Mouse (Mus musculus) liver, embryonic 13.5 days (tissue): ENCODE measurements around the gene Usmg5. TPM values are rescaled to one million over a fixed set of nuclear protein-coding genes. Genes with fewer than 3 reads are reported as not detected.

Experiments
- ATAC-seq: fragments of 200-750 bp; cut with Nextera tagmentation; 2 replicates; pipeline ENCODE4 v1.8.0; 2017; ENCODE audit warnings: low read depth, mild to moderate bottlenecking, moderate number of reproducible peaks, moderate library complexity
- DNase-seq: peaks from one replicate; pipeline ENCODE4 v3.0.0; 2022
- H3K27ac ChIP-seq: fragments of 300-500 bp; sonication (generic); 2 replicates; pipeline ENCODE4 v1.5.1; 2015; ENCODE audit warnings: moderate library complexity, mild to moderate bottlenecking, inconsistent platforms
- H3K27me3 ChIP-seq: fragments of 300-500 bp; sonication (generic); 2 replicates; pipeline ENCODE4 v1.6.1; 2015; ENCODE audit warnings: mild to moderate bottlenecking, inconsistent platforms
- H3K36me3 ChIP-seq: fragments of 300-500 bp; sonication (generic); 2 replicates; pipeline ENCODE4 v1.6.1; 2015; ENCODE audit warnings: mild to moderate bottlenecking, inconsistent platforms
- H3K4me1 ChIP-seq: fragments of 300-500 bp; sonication (generic); replicated peaks from 2 replicates; pipeline ENCODE4 v1.6.1; 2015; ENCODE audit warnings: inconsistent platforms
- H3K4me2 ChIP-seq: fragments of 300-500 bp; sonication (generic); 2 replicates; pipeline ENCODE4 v1.6.1; 2015; ENCODE audit warnings: inconsistent platforms, mild to moderate bottlenecking, moderate library complexity
- H3K4me3 ChIP-seq: fragments of 300-500 bp; sonication (generic); replicated peaks from 2 replicates; pipeline ENCODE4 v1.5.1; 2015; ENCODE audit warnings: mild to moderate bottlenecking, inconsistent platforms
- H3K9ac ChIP-seq: fragments of 300-500 bp; sonication (generic); 2 replicates; pipeline ENCODE4 v1.6.1; 2015; ENCODE audit warnings: mild to moderate bottlenecking, inconsistent platforms
- H3K9me3 ChIP-seq: fragments of 300-500 bp; sonication (generic); replicated peaks from 2 replicates; pipeline ENCODE4 v1.6.1; 2016; ENCODE audit warnings: inconsistent platforms
- WGBS: fragments of 180-500 bp; shearing (Covaris S2); methylation state at CpG from one replicate; pipeline ENCODE4 v1.1.7; 2015; ENCODE audit not compliant: insufficient replicate concordance; 5-methylcytosine and 5-hydroxymethylcytosine counted together
- polyA plus RNA-seq: library from polyadenylated mRNA; unstranded; fragments of >200 nt; fragmentation: Nextera tagmentation; extraction: Ambion mirVana; gene quantifications from 2 replicates; pipeline ENCODE4 v1.2.1, GENCODE M21; 2015

Usmg5 gene
- polyA plus RNA-seq, 1 experiment from 2014 or later: 965 TPM

- DNase-seq (no peak), ATAC-seq (no peak)
- no peak overlapping the region for H3K4me3 ChIP-seq
- no peaks in the 10 kb centered on the region for H3K9me3 ChIP-seq
- H3K9ac ChIP-seq: no peak overlapping the region
- H3K4me2 ChIP-seq: no peak overlapping the region
- 66% methylated on average over 4 of the region's 4 CpGs for WGBS
- H3K36me3 ChIP-seq: no peaks in the 10 kb centered on the region
- no peak overlapping the region for H3K27ac ChIP-seq
- peaks cover 27% of the 10 kb centered on the region for H3K4me1 ChIP-seq
- 0 out of 2 replicates have a peak, but pooled peaks cover 3% of the 10 kb centered on the region for H3K27me3 ChIP-seq
These were observed 37.0 kb downstream of the Usmg5 start for GRCm38 (mm10) chr19:47053471-47053870.

GRCm38 (mm10) chr19:47052927-47053326 is 37.5 kb downstream of the Usmg5 start:
- Histone ChIP-seq H3K9ac (no peak overlapping the region), H3K27me3 (0 out of 2 replicates have a peak, but pooled peaks cover 3% of the 10 kb centered on the region), H3K27ac (no peak overlapping the region), H3K4me3 (no peak overlapping the region), H3K4me1 (peaks cover 30% of the 10 kb centered on the region), H3K36me3 (0 out of 2 replicates have a peak, but pooled peaks cover 4% of the 10 kb centered on the region), H3K9me3 (no peaks in the 10 kb centered on the region), H3K4me2 (no peak overlapping the region)
- ATAC-seq (no peak), DNase-seq (no peak)
- WGBS: 61% methylated on average over 4 of the region's 4 CpGs

GRCm38 (mm10) chr19:47050271-47051032 is 40.0 kb downstream of the Usmg5 start, which contains the start of gene Pcgf6:
Pcgf6 (minus strand) TSS chr19:47050906.
- peak within 1 kb of the TSS; percentile 84 for H3K9ac ChIP-seq
- DNase-seq: peak; percentile 68
- H3K4me3 ChIP-seq: peak within 1 kb of the TSS; percentile 78
- WGBS: under 1% methylated on average over 74 of the region's 75 CpGs
- H3K4me1 ChIP-seq: peaks cover 30% of the 10 kb centered on the region
- H3K36me3 ChIP-seq: peaks cover 26% of the 10 kb centered on the region
- no peaks in the 10 kb centered on the region for H3K27me3 ChIP-seq
- H3K9me3 ChIP-seq: no peaks in the 10 kb centered on the region
- peak within 1 kb of the TSS; percentile 93 for H3K4me2 ChIP-seq
- peak within 1 kb of the TSS; percentile 84 for H3K27ac ChIP-seq
- peak; percentile 84 for ATAC-seq

- Histone ChIP-seq H3K9ac (peak overlapping the region; percentile 84), H3K27ac (peak overlapping the region; percentile 84; the same call in 1 of the 2 replicates), H3K27me3 (no peaks in the 10 kb centered on the region), H3K4me2 (peak overlapping the region; percentile 93), H3K36me3 (peaks cover 29% of the 10 kb centered on the region), H3K4me3 (peak overlapping the region; percentile 78), H3K9me3 (no peaks in the 10 kb centered on the region), H3K4me1 (peaks cover 30% of the 10 kb centered on the region)
- peak; percentile 46; the same call in 1 of the 2 replicates for ATAC-seq
- 3% methylated on average over 7 of the region's 7 CpGs for WGBS
- no peak for DNase-seq
These were observed 40.6 kb downstream of the Usmg5 start for GRCm38 (mm10) chr19:47049840-47050239.

GRCm38 (mm10) chr19:47049061-47049460 is 41.4 kb downstream of the Usmg5 start:
- H3K4me3 ChIP-seq: peak overlapping the region; percentile 78
- H3K36me3 ChIP-seq: peaks cover 29% of the 10 kb centered on the region
- DNase-seq (no peak), ATAC-seq (no peak)
- no peaks in the 10 kb centered on the region for H3K27me3 ChIP-seq
- no peaks in the 10 kb centered on the region for H3K9me3 ChIP-seq
- no peak overlapping the region for H3K27ac ChIP-seq
- H3K9ac ChIP-seq: 0 out of 2 replicates have a peak overlapping the region, but pooled peaks have one; percentile 29
- WGBS: 53% methylated on average over 4 of the region's 4 CpGs
- H3K4me2 ChIP-seq: peak overlapping the region; percentile 93
- peaks cover 30% of the 10 kb centered on the region for H3K4me1 ChIP-seq

- Histone ChIP-seq H3K9ac (no peak overlapping the region), H3K27ac (no peak overlapping the region), H3K4me2 (no peak overlapping the region), H3K4me1 (peaks cover 26% of the 10 kb centered on the region), H3K4me3 (no peak overlapping the region), H3K9me3 (no peaks in the 10 kb centered on the region), H3K36me3 (peaks cover 34% of the 10 kb centered on the region), H3K27me3 (no peaks in the 10 kb centered on the region)
- ATAC-seq: no peak
- DNase-seq: no peak
- WGBS: 85% methylated on average over 13 of the region's 13 CpGs
These were observed 43.1 kb downstream of the Usmg5 start for GRCm38 (mm10) chr19:47047236-47047833.

- Histone ChIP-seq H3K9me3 (no peaks in the 10 kb centered on the region), H3K4me1 (peaks cover 23% of the 10 kb centered on the region), H3K27me3 (no peaks in the 10 kb centered on the region), H3K4me2 (no peak overlapping the region), H3K36me3 (peaks cover 39% of the 10 kb centered on the region), H3K9ac (no peak overlapping the region), H3K27ac (no peak overlapping the region), H3K4me3 (no peak overlapping the region)
- DNase-seq (no peak), ATAC-seq (no peak)
- WGBS: 59% methylated on average over 1 of the region's 1 CpGs
These were observed 44.1 kb downstream of the Usmg5 start for GRCm38 (mm10) chr19:47046343-47046742.

- no peak overlapping the region for H3K4me2 ChIP-seq
- H3K4me3 ChIP-seq: no peak overlapping the region
- ATAC-seq (no peak), DNase-seq (no peak)
- no peaks in the 10 kb centered on the region for H3K27me3 ChIP-seq
- 78% methylated on average over 3 of the region's 3 CpGs for WGBS
- H3K9ac ChIP-seq: no peak overlapping the region
- no peak overlapping the region for H3K27ac ChIP-seq
- 0 out of 2 replicates have a peak, but pooled peaks cover 4% of the 10 kb centered on the region for H3K4me1 ChIP-seq
- no peaks in the 10 kb centered on the region for H3K9me3 ChIP-seq
- H3K36me3 ChIP-seq: peaks cover 62% of the 10 kb centered on the region
These were observed 46.8 kb downstream of the Usmg5 start for GRCm38 (mm10) chr19:47043608-47044007.

GRCm38 (mm10) chr19:47040720-47041473 is 49.5 kb downstream of the Usmg5 start:
- no peaks in the 10 kb centered on the region for H3K9me3 ChIP-seq
- ATAC-seq (no peak), DNase-seq (no peak)
- 77% methylated on average over 3 of the region's 3 CpGs for WGBS
- H3K4me2 ChIP-seq: no peak overlapping the region
- H3K27ac ChIP-seq: no peak overlapping the region
- peaks cover 56% of the 10 kb centered on the region for H3K36me3 ChIP-seq
- no peak overlapping the region for H3K9ac ChIP-seq
- no peaks in the 10 kb centered on the region for H3K4me1 ChIP-seq
- no peak overlapping the region for H3K4me3 ChIP-seq
- H3K27me3 ChIP-seq: no peaks in the 10 kb centered on the region

- H3K4me3 ChIP-seq: no peak overlapping the region
- WGBS: 83% methylated on average over 3 of the region's 3 CpGs
- no peaks in the 10 kb centered on the region for H3K27me3 ChIP-seq
- peaks cover 63% of the 10 kb centered on the region for H3K36me3 ChIP-seq
- DNase-seq (no peak), ATAC-seq (no peak)
- H3K4me1 ChIP-seq: no peaks in the 10 kb centered on the region
- no peak overlapping the region for H3K27ac ChIP-seq
- no peak overlapping the region for H3K9ac ChIP-seq
- no peak overlapping the region for H3K4me2 ChIP-seq
- no peaks in the 10 kb centered on the region for H3K9me3 ChIP-seq
These were observed 53.9 kb downstream of the Usmg5 start for GRCm38 (mm10) chr19:47036596-47036995.

GRCm38 (mm10) chr19:47034916-47035315 is 55.5 kb downstream of the Usmg5 start:
- no peak overlapping the region for H3K27ac ChIP-seq
- ATAC-seq: no peak
- H3K27me3 ChIP-seq: no peaks in the 10 kb centered on the region
- H3K4me1 ChIP-seq: no peaks in the 10 kb centered on the region
- H3K36me3 ChIP-seq: peaks cover 49% of the 10 kb centered on the region
- no peak overlapping the region for H3K4me2 ChIP-seq
- no peak overlapping the region for H3K4me3 ChIP-seq
- no peak for DNase-seq
- 73% methylated on average over 4 of the region's 4 CpGs for WGBS
- H3K9me3 ChIP-seq: no peaks in the 10 kb centered on the region
- no peak overlapping the region for H3K9ac ChIP-seq
